Comparison of ENCODE assay signal across 26 mouse cellular contexts in genomic region chr16:6227449-6227848, GRCm38 (mm10).
"Had no signal": no experiment of that assay in that cellular context is flagged by ENCODE, and none has a peak within 500 bp of the region (broad histone marks: within the 10 kb centered on the region; RNA-seq: fewer than 3 reads in every experiment).

No protein-coding gene starts in this region.

- H3K4me1 ChIP-seq: heart, embryonic 13.5 days; heart, embryonic 15.5 days; kidney, embryonic 15.5 days; limb, embryonic 13.5 days; limb, embryonic 15.5 days; liver, embryonic 12.5 days had no signal

- H3K27ac ChIP-seq: heart, adult 2 months; heart, embryonic 13.5 days; heart, embryonic 15.5 days; hindbrain, embryonic 14.5 days; hindbrain, postnatal 0 days; kidney, embryonic 15.5 days; kidney, postnatal 0 days; limb, embryonic 13.5 days; limb, embryonic 15.5 days; liver, embryonic 12.5 days had no signal

- ATAC-seq: forebrain, postnatal 0 days; hindbrain, postnatal 0 days; intestine, embryonic 16.5 days; liver, embryonic 12.5 days had no signal

- H3K9ac ChIP-seq: forebrain, postnatal 0 days; heart, embryonic 13.5 days; heart, embryonic 15.5 days; hindbrain, embryonic 14.5 days; kidney, embryonic 15.5 days; limb, embryonic 13.5 days; limb, embryonic 15.5 days; liver, embryonic 12.5 days had no signal

- DNase-seq: forebrain, postnatal 0 days; gastrocnemius, postnatal 14 days; gastrocnemius, postnatal 36 days; heart, adult 11 months; heart, adult 2 months; heart, postnatal 14 days; heart, postnatal 36 days; kidney, adult 11 months; kidney, adult 2 months; kidney, adult 9 months; kidney, postnatal 14 days; kidney, postnatal 36 days; layer of hippocampus, adult 9-11 months; layer of hippocampus, postnatal 36 days; left cerebral cortex, postnatal 4 days had no signal

- H3K36me3 ChIP-seq: heart, embryonic 13.5 days; heart, embryonic 15.5 days; kidney, embryonic 15.5 days; limb, embryonic 13.5 days; limb, embryonic 15.5 days; liver, embryonic 12.5 days had no signal

- H3K4me3 ChIP-seq: heart, adult 2 months; heart, embryonic 13.5 days; heart, embryonic 15.5 days; kidney, embryonic 15.5 days; limb, embryonic 13.5 days; limb, embryonic 15.5 days; liver, embryonic 12.5 days had no signal

- H3K4me2 ChIP-seq: heart, embryonic 11.5 days; heart, embryonic 13.5 days; heart, embryonic 15.5 days; hindbrain, embryonic 14.5 days; kidney, embryonic 15.5 days; limb, embryonic 13.5 days; limb, embryonic 15.5 days; liver, embryonic 12.5 days had no signal

- H3K9me3 ChIP-seq: heart, embryonic 13.5 days; heart, embryonic 15.5 days; kidney, embryonic 15.5 days; limb, embryonic 13.5 days; limb, embryonic 15.5 days; liver, embryonic 12.5 days had no signal

- H3K27me3 ChIP-seq: heart, embryonic 13.5 days; heart, embryonic 15.5 days; kidney, embryonic 15.5 days; limb, embryonic 13.5 days; limb, embryonic 15.5 days; liver, embryonic 12.5 days had no signal
